Mouse (Mus musculus): ENCODE data around the gene Gm10837. TPM values are rescaled to one million over a fixed set of nuclear protein-coding genes. Genes with fewer than 3 reads are reported as not detected.
"Not testable (repeated sequence)": the region's sequence is repeated elsewhere in the genome, so short reads cannot be mapped to it uniquely, and the experiment has no call there.

The Gm10837 gene
- polyA plus RNA-seq, 1 experiment from 2014 or later, result 0.58 TPM

- not testable (repeated sequence) for H3K4me3 ChIP-seq
Measured at GRCm38 (mm10) chr14:122459332-122459731, 31.1 kb upstream of the Gm10837 start.

GRCm38 (mm10) chr14:122459776-122460175 is 30.6 kb upstream of the Gm10837 start:
- WGBS, result 75% methylated on average over 1 of the region's 1 CpGs
- no peaks in the 10 kb centered on the region for H3K36me3 ChIP-seq
- no peak for ATAC-seq (ENCODE audit: low FRiP score)
- peaks cover 58% of the 10 kb centered on the region for H3K27me3 ChIP-seq
- H3K4me3 ChIP-seq, result 0 out of 2 replicates have a peak overlapping the region, but pooled peaks have one; percentile 9
- peak overlapping the region; percentile 44 for H3K4me2 ChIP-seq (replicated peaks)
- peaks cover 16% of the 10 kb centered on the region for H3K4me1 ChIP-seq
- peak overlapping the region; percentile 5; the same call in 1 of the 2 replicates for H3K9ac ChIP-seq
- H3K27ac ChIP-seq, result no peak overlapping the region
- no peaks in the 10 kb centered on the region for H3K9me3 ChIP-seq (replicated peaks)

More at GRCm38 (mm10) chr14:122459332-122459731, 31.1 kb upstream of the Gm10837 start:
- H3K9me3 ChIP-seq (replicated peaks); ATAC-seq (ENCODE audit: low FRiP score); H3K9ac ChIP-seq; H3K36me3 ChIP-seq; H3K27ac ChIP-seq: not testable (repeated sequence)
- Histone ChIP-seq H3K4me2 (replicated peaks) (peak overlapping the region; percentile 44), H3K27me3 (peaks cover 57% of the 10 kb centered on the region), H3K4me1 (peaks cover 14% of the 10 kb centered on the region)
- WGBS, result 70% methylated on average over 9 of the region's 12 CpGs

- no peak overlapping the region for H3K27ac ChIP-seq
- peak overlapping the region; percentile 44 for H3K4me2 ChIP-seq (replicated peaks)
- peaks cover 21% of the 10 kb centered on the region for H3K4me1 ChIP-seq
- WGBS, result 30% methylated on average over 5 of the region's 5 CpGs
- peak overlapping the region; percentile 19 for H3K4me3 ChIP-seq
- 0 out of 2 replicates have a peak overlapping the region, but pooled peaks have one; percentile 15 for H3K9ac ChIP-seq
- no peak for ATAC-seq (ENCODE audit: low FRiP score)
- H3K9me3 ChIP-seq (replicated peaks), result no peaks in the 10 kb centered on the region
- peaks cover 60% of the 10 kb centered on the region for H3K27me3 ChIP-seq
- no peaks in the 10 kb centered on the region for H3K36me3 ChIP-seq
Measured at GRCm38 (mm10) chr14:122460226-122460625, 30.2 kb upstream of the Gm10837 start.

GRCm38 (mm10) chr14:122461500-122461899 is 28.9 kb upstream of the Gm10837 start:
- H3K27me3 ChIP-seq, result peaks cover 65% of the 10 kb centered on the region

GRCm38 (mm10) chr14:122461966-122462365 is 28.4 kb upstream of the Gm10837 start:
- Histone ChIP-seq H3K9me3 (replicated peaks) (no peaks in the 10 kb centered on the region), H3K4me2 (replicated peaks) (peak overlapping the region; percentile 69), H3K27me3 (peaks cover 68% of the 10 kb centered on the region), H3K4me3 (peak overlapping the region; percentile 61), H3K36me3 (no peaks in the 10 kb centered on the region), H3K27ac (peak overlapping the region; percentile 95), H3K9ac (peak overlapping the region; percentile 85), H3K4me1 (peaks cover 30% of the 10 kb centered on the region)
- ATAC-seq (ENCODE audit: low FRiP score), result no peak
- 8% methylated on average over 9 of the region's 9 CpGs for WGBS

More at GRCm38 (mm10) chr14:122461500-122461899, 28.9 kb upstream of the Gm10837 start:
- peak overlapping the region; percentile 69 for H3K4me2 ChIP-seq (replicated peaks)
- peak overlapping the region; percentile 61 for H3K4me3 ChIP-seq
- ATAC-seq (ENCODE audit: low FRiP score), result no peak
- 24% methylated on average over 3 of the region's 3 CpGs for WGBS
- H3K9me3 ChIP-seq (replicated peaks), result no peaks in the 10 kb centered on the region
- peak overlapping the region; percentile 95; the same call in 1 of the 2 replicates for H3K27ac ChIP-seq
- H3K36me3 ChIP-seq, result no peaks in the 10 kb centered on the region
- H3K4me1 ChIP-seq, result peaks cover 30% of the 10 kb centered on the region
- H3K9ac ChIP-seq, result peak overlapping the region; percentile 85

- Histone ChIP-seq H3K9me3 (replicated peaks) (no peaks in the 10 kb centered on the region), H3K4me1 (peaks cover 30% of the 10 kb centered on the region), H3K4me3 (peak overlapping the region; percentile 61), H3K27ac (peak overlapping the region; percentile 95), H3K9ac (peak overlapping the region; percentile 85), H3K4me2 (replicated peaks) (peak overlapping the region; percentile 69), H3K36me3 (no peaks in the 10 kb centered on the region), H3K27me3 (peaks cover 74% of the 10 kb centered on the region)
- 3% methylated on average over 17 of the region's 17 CpGs for WGBS
- no peak for ATAC-seq (ENCODE audit: low FRiP score)
Measured at GRCm38 (mm10) chr14:122462689-122463079, 27.7 kb upstream of the Gm10837 start.

- H3K4me1 ChIP-seq, result peaks cover 32% of the 10 kb centered on the region
- under 1% methylated on average over 38 of the region's 40 CpGs for WGBS
- peak overlapping the region; percentile 61 for H3K4me3 ChIP-seq
- H3K27me3 ChIP-seq, result peaks cover 78% of the 10 kb centered on the region
- H3K9me3 ChIP-seq (replicated peaks), result no peaks in the 10 kb centered on the region
- peak overlapping the region; percentile 85 for H3K9ac ChIP-seq
- no peaks in the 10 kb centered on the region for H3K36me3 ChIP-seq
- peak overlapping the region; percentile 95 for H3K27ac ChIP-seq
- peak overlapping the region; percentile 69 for H3K4me2 ChIP-seq (replicated peaks)
- ATAC-seq (ENCODE audit: low FRiP score), result no peak
Measured at GRCm38 (mm10) chr14:122463080-122463691, 27.2 kb upstream of the Gm10837 start.

GRCm38 (mm10) chr14:122463734-122464341 is 26.5 kb upstream of the Gm10837 start:
- WGBS, result under 1% methylated on average over 55 of the region's 58 CpGs
- Histone ChIP-seq H3K4me1 (peaks cover 38% of the 10 kb centered on the region), H3K4me2 (replicated peaks) (peak overlapping the region; percentile 69), H3K27ac (peak overlapping the region; percentile 95), H3K9ac (peak overlapping the region; percentile 85), H3K27me3 (peaks cover 80% of the 10 kb centered on the region), H3K4me3 (peak overlapping the region; percentile 61)
- H3K9me3 ChIP-seq (replicated peaks); H3K36me3 ChIP-seq: not testable (repeated sequence)
- ATAC-seq (ENCODE audit: low FRiP score), result peak; percentile 53

- Histone ChIP-seq H3K4me1 (peaks cover 42% of the 10 kb centered on the region), H3K36me3 (no peaks in the 10 kb centered on the region), H3K27me3 (peaks cover 84% of the 10 kb centered on the region), H3K4me2 (replicated peaks) (peak overlapping the region; percentile 69), H3K9ac (peak overlapping the region; percentile 85), H3K9me3 (replicated peaks) (no peaks in the 10 kb centered on the region), H3K27ac (peak overlapping the region; percentile 95), H3K4me3 (peak overlapping the region; percentile 61)
- WGBS, result under 1% methylated on average over 48 of the region's 62 CpGs
- ATAC-seq (ENCODE audit: low FRiP score), result peak; percentile 14
Measured at GRCm38 (mm10) chr14:122464351-122464762, 26.0 kb upstream of the Gm10837 start.

GRCm38 (mm10) chr14:122464763-122465741 is 25.3 kb upstream of the Gm10837 start, which contains the start of gene Zic5:
Gene Zic5, minus strand, starts transcription at chr14:122465677.
- peak within 1 kb of the TSS; percentile 61 for H3K4me3 ChIP-seq
- peak; percentile 72 for ATAC-seq (ENCODE audit: low FRiP score)
- peaks cover 86% of the 10 kb centered on the region for H3K27me3 ChIP-seq
- H3K9me3 ChIP-seq (replicated peaks), result no peaks in the 10 kb centered on the region
- H3K27ac ChIP-seq, result peak within 1 kb of the TSS; percentile 95
- peaks cover 43% of the 10 kb centered on the region for H3K4me1 ChIP-seq
- H3K9ac ChIP-seq, result peak within 1 kb of the TSS; percentile 85
- H3K36me3 ChIP-seq, result no peaks in the 10 kb centered on the region
- H3K4me2 ChIP-seq (replicated peaks), result peak within 1 kb of the TSS; percentile 69
- WGBS, result under 1% methylated on average over 43 of the region's 62 CpGs

GRCm38 (mm10) chr14:122465931-122466490 is 24.4 kb upstream of the Gm10837 start:
- Histone ChIP-seq H3K27ac (no peak overlapping the region; the same call in 1 of the 2 replicates), H3K4me1 (peaks cover 43% of the 10 kb centered on the region), H3K4me2 (replicated peaks) (peak overlapping the region; percentile 69), H3K4me3 (peak overlapping the region; percentile 61), H3K36me3 (no peaks in the 10 kb centered on the region), H3K27me3 (peaks cover 85% of the 10 kb centered on the region), H3K9ac (0 out of 2 replicates have a peak overlapping the region, but pooled peaks have one; percentile 49), H3K9me3 (replicated peaks) (no peaks in the 10 kb centered on the region)
- ATAC-seq (ENCODE audit: low FRiP score), result no peak
- 23% methylated on average over 13 of the region's 13 CpGs for WGBS
